Mouse (Mus musculus): ENCODE data around the gene Lats2. TPM values are rescaled to one million over a fixed set of nuclear protein-coding genes. Genes with fewer than 3 reads are reported as not detected.
"Not testable (repeated sequence)": the region's sequence is repeated elsewhere in the genome, so short reads cannot be mapped to it uniquely, and the experiment has no call there.

The Lats2 gene
- polyA plus RNA-seq, 1 experiment from 2014 or later, result 40.6 TPM

DNA sequence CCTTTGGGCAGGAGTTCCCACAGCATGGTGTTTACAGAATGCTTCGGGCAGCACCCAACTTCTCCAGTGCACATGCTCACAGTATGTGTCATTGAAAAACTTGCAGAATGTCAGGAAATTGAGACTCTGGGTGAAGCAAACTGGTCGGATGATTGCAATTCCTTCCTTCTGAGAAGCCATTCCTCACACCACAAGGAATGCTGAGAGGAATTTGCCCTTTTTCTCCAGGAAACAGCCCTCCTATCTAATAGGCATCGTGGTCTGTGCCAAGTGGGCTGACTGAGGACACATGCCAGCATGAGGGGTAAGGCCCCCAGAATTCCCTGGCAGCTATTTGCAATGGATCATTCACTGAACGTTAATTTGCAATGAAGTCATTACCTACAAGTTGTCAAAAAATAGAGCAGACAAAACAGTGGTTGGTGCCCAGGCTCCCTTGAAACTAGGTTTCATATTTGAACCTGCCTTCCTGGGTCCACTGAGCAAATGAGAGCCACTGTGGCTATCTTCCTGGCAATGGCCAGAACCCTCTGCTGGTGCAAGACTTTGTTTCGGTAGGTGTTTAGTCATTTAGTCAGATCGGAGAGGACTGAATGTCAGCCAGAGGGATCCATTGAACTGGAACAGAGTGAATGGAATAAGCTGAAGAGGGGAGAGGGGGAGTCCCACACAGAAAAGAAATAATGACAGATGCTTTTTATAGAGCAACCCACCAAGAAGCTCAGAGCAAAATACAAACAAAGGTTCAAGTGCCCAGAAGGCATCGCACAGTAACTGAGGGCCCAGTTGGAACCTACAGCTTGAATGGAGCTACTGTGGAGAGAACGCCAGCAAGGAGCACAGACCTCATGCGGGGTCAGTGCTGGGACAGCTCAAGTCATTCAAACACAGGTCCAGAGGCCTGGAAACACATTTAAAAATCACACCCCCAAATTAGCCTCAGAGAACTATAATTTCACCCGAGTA, 2.5 kb upstream of the Lats2 start:
- CTCF ChIA-PET, result interaction anchor here (0.8 kb wide), 1 partner anchor 39 kb away, joined by 3 read pairs; no protein-coding TSS in a partner anchor
- TF ChIP-seq CTCF (IDR thresholded peaks at IDR 0.05), result peak; percentile 9
- in situ Hi-C loops (cut with MboI; ENCODE audit: low pct_unique_long_range_greater_than_20kb), result no loop called here

DNA sequence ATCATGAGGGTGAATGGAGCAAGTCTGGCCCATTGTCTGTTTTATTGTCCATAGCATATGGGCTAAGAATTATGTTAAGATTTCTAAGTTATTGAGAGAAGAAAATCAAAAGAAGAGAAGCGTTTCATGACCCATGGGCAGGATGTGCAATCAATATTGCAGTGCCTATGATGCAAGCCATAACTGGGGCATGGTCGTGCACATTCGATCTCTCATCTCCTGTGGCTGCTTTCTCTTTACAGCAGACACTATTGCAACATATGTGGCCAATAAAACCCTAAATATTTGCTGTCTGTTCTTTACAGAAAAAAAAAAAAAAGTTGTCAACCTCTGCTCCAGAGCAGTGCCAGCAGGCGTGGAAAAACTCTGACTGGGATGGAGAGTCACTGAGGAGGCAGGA, 2.1 kb downstream of the Lats2 start:
- ChIA-PET POLR2A (interaction anchor here (0.6 kb wide), 1 partner anchor 43 kb away, joined by 4 read pairs; no protein-coding TSS in a partner anchor), CTCF (no interaction called here)
- no peak for TF ChIP-seq CTCF (IDR thresholded peaks at IDR 0.05)
- in situ Hi-C loops (cut with MboI; ENCODE audit: low pct_unique_long_range_greater_than_20kb), result no loop called here
- H3K27me3 ChIP-seq, result no peaks in the 10 kb centered on the region
- no peak for DNase-seq (ENCODE audit: low read depth, low spot score)
- no peak for ATAC-seq

More for the DNA sequence above, 2.5 kb upstream of the Lats2 start:
- ATAC-seq, result peak; percentile 93
- no peaks in the 10 kb centered on the region for H3K27me3 ChIP-seq
- POLR2A ChIA-PET, result interaction anchor here (1.7 to 2.4 kb wide), 3 partner anchors 14 to 38 kb away, joined by 7 to 12 read pairs (median 10); partner anchors contain the start of genes Gm49361 and Sap18
- DNase-seq (ENCODE audit: low read depth, low spot score), result peak; percentile 75

DNA sequence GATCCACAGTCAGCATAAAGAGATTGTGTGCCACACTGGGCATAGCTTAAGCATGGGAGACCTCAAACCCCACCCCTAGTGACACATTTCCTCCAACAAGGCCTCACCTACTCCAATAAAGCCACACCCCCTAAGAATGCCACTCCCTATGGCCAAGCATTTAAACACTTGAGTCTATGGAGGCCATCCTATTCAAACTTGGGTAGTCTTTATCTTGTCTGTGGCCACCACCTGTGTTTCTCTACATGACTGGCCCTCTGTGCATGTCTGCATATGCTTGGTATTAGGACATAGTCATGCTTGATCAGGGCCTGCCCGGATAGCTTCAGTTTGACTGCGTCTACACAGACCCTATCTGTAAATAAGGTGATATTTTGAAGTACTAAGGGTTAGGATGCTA, 2.5 kb downstream of the Lats2 start:
- CTCF ChIA-PET, result no interaction called here
- ATAC-seq, result no peak
- no peak for TF ChIP-seq CTCF (IDR thresholded peaks at IDR 0.05)
- POLR2A ChIA-PET, result interaction anchor here (0.6 kb wide), 1 partner anchor 44 kb away, joined by 4 read pairs; no protein-coding TSS in a partner anchor
- DNase-seq (ENCODE audit: low read depth, low spot score), result no peak
- in situ Hi-C loops (cut with MboI; ENCODE audit: low pct_unique_long_range_greater_than_20kb), result no loop called here
- no peaks in the 10 kb centered on the region for H3K27me3 ChIP-seq

DNA sequence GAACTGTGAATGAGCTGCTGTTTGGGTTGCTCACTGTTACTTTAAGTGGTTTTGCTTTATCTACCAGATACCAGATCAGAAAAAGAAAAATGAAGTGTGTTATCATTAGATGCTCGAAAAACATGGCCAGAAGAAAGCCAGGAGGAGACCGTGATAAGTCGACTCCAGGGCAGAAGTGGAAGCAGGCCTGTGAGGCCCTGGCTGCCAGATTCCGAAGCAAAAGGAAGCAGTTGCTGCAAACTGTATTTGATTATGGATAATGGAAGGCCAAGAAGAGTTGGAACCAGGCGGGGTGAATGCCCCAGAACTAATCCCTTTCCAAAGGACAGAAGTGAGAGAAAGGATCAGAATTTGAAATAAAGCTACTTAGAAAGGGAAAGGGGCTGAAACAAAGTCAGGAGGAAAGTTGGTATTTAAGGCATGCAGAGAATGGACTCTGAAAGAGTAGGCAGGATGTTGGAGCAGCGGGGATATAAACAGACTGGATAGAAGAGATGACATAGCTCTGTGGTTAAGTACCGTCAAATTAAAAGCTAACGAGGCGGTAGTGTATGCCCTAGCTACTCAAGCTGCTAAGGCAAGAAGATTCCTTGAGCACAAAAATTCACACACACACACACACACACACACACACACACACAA, 4.7 kb downstream of the Lats2 start:
- ChIA-PET CTCF (interaction anchor here (0.6 kb wide), 1 partner anchor 14 kb away, joined by 3 read pairs; no protein-coding TSS in a partner anchor), POLR2A (interaction anchor here (0.6 to 1.1 kb wide), 2 partner anchors 9 to 17 kb away, joined by 3 read pairs; no protein-coding TSS in a partner anchor)
- in situ Hi-C loops (cut with MboI; ENCODE audit: low pct_unique_long_range_greater_than_20kb), result no loop called here
- DNase-seq (ENCODE audit: low read depth, low spot score), result no peak
- no peak for TF ChIP-seq CTCF (IDR thresholded peaks at IDR 0.05)
- H3K27me3 ChIP-seq, result no peaks in the 10 kb centered on the region
- peak; percentile 74 for ATAC-seq

DNA sequence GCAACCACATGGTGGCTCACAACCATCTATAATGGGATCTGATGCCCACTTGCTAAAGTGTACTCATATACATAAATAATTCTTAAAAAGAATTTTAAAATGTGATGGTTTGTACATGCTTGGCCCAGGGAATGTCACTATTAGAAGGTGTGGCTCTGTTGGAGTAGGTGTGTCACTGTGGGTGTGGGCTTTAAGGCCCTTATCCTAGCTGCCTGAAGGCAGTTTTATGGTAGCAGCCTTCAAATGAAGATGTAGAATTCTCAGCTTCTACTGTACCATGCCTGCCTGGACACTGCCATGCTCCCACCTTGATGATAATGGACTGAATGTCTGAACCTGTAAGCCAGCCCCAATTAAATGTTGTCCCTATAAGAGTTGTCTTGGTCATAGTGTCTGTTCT, 7.2 kb downstream of the Lats2 start:
- CTCF ChIA-PET; POLR2A ChIA-PET; ATAC-seq; H3K27me3 ChIP-seq; DNase-seq (ENCODE audit: low read depth, low spot score); in situ Hi-C loops (cut with MboI; ENCODE audit: low pct_unique_long_range_greater_than_20kb): not testable (repeated sequence)

DNA sequence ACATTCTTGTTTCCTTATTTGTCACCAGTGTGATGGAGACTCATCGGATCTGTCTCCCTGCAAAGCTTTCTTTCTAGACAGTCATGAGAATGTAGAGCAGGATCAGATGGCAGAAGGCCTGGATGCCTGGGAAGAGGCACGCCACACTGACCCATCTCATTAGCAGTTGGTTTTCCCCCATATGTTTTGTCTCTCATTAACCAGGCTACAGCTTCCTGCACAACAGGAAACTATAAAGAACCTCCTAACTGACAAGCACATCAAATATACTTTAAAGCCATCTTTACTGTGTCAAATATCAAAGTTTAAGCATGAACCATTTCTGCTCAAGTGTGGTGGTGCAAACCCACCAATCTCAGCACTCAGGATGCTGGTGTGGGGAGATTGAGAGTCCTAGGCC, 8.7 kb downstream of the Lats2 start:
- ChIA-PET CTCF (interaction anchor here (1.2 to 1.3 kb wide), 3 partner anchors 8 to 23 kb away, joined by 3 to 4 read pairs (median 3); no protein-coding TSS in a partner anchor), POLR2A (no interaction called here)
- DNase-seq (ENCODE audit: low read depth, low spot score) (no peak), ATAC-seq (no peak)
- H3K27me3 ChIP-seq, result no peaks in the 10 kb centered on the region
- TF ChIP-seq CTCF (IDR thresholded peaks at IDR 0.05), result no peak
- in situ Hi-C loops (cut with MboI; ENCODE audit: low pct_unique_long_range_greater_than_20kb), result no loop called here

DNA sequence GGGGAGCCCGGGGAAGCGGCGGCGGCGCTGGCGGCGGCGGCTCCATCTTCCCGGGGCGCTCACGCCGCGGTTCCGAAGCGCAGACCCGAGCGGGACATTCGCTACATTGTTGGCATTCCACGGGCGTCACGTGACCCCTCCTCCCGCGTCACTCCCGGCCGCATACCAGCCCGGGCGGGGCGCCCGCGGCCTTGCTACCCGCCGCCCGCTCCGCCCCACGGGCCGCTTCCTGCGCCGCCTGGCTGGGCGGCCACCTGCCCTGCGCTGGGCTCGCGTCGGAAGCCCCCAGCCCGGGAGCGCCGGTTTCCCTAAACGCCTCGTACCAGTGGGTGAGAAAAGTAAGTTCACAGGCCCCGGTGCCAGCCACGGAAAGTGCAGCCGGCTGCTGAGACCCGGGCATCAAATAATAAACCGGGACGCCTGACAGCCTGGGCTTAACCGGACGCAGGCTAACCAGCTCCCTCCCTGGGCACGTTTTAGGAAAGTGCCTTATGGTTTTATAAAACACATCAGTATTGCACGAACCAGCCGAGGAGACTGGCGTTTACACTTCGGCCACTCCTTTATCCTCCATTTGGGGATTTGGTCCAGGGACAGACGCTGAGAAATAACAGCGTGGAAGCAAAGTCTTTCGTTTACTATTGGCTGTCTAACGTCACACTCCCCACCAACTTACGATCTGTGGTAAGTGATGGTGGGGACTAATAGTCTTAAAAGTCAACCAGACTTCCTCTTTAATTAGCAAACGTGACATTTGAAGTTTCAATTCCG, 12.0 kb downstream of the Lats2 start, which contains the start of gene Gm49361:
Gene Gm49361, minus strand, starts transcription at position 103 of the 771 bp plus-strand sequence.
- TF ChIP-seq CTCF (IDR thresholded peaks at IDR 0.05), result no peak
- H3K27me3 ChIP-seq, result no peaks in the 10 kb centered on the region
- POLR2A ChIA-PET, result interaction anchor here (1.5 kb wide), 1 partner anchor 14 kb away, joined by 10 read pairs; no protein-coding TSS in a partner anchor
- CTCF ChIA-PET, result no interaction called here
- ATAC-seq, result peak; percentile 74
- DNase-seq (ENCODE audit: low read depth, low spot score), result no peak
- in situ Hi-C loops (cut with MboI; ENCODE audit: low pct_unique_long_range_greater_than_20kb), result no loop called here

DNA sequence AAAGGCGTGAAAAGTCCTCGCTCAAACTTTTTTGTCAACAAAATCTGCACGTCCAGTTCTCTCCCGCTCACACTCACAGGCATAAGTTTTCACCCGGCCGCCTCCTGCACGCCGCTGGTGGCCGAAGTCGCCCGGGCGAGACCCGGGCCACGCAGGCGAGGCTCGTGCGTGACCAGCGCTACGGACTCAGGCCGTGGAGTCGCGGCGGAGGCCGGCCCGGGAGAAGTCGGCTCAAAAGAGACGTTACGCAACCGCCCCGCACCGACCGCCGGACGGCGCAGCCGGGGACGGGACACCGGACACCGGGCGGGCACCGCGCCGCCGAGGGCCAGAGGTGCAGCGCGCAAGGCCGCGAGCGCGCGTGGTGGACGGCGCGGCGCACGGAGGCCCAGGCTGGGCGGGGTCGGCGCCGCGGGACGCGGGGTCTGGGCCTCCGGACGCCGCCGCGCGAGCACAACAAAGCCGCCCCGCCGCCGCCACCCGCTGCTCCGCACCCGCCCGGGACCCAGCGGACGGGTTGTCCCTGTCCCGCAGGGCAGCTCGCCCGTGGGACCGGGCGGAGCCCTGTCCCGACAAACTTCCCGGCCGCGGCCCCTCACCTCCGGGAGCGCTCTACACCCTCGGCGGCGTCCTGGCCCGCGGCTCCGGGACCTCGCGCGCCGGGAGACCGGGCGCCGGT, 12.8 kb downstream of the Lats2 start:
- TF ChIP-seq CTCF (IDR thresholded peaks at IDR 0.05), result no peak
- peak; percentile 47 for ATAC-seq
- ChIA-PET CTCF (interaction anchor here (1.6 kb wide), 1 partner anchor 10 kb away, joined by 9 read pairs; no protein-coding TSS in a partner anchor), POLR2A (interaction anchor here (1.1 to 1.5 kb wide), 2 partner anchors 15 to 54 kb away, joined by 4 to 10 read pairs; no protein-coding TSS in a partner anchor)
- in situ Hi-C loops (cut with MboI; ENCODE audit: low pct_unique_long_range_greater_than_20kb), result no loop called here
- DNase-seq (ENCODE audit: low read depth, low spot score), result no peak
- no peaks in the 10 kb centered on the region for H3K27me3 ChIP-seq

DNA sequence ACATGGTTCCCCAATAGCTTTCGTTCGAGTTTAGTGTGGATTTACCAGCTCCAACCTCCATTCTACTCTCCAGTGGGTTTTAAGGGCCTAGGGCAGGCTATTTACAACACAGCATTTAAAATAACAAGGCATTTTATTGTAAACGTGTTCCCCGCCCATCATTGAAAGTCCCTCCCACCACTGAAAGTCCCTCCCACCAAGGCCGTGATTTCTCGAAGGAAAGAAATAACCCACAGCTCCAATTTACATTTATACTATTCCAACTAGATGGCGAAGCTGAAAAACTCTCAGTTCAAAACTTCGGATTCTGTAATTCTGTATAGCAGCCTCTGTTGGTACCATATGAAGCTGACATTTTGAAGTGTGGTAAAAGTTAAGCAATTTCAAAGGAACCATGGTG, 13.6 kb downstream of the Lats2 start:
- ChIA-PET CTCF (interaction anchor here (0.8 to 1.6 kb wide), 2 partner anchors 9 to 60 kb away, joined by 3 to 9 read pairs; no protein-coding TSS in a partner anchor), POLR2A (interaction anchor here (0.6 to 1.5 kb wide), 4 partner anchors 15 to 55 kb away, joined by 3 to 12 read pairs (median 4); no protein-coding TSS in a partner anchor)
- TF ChIP-seq CTCF (IDR thresholded peaks at IDR 0.05), result no peak
- H3K27me3 ChIP-seq, result no peaks in the 10 kb centered on the region
- ATAC-seq, result no peak
- no peak for DNase-seq (ENCODE audit: low read depth, low spot score)
- in situ Hi-C loops (cut with MboI; ENCODE audit: low pct_unique_long_range_greater_than_20kb), result no loop called here
